Mouse (Mus musculus) heart, adult 2 months (tissue): Measurements from ENCODE around the gene Bid.

Source experiments
- CTCF ChIP-seq: fragments of 200-600 bp; IDR thresholded peaks from 2 replicates; pipeline ENCODE4 v1.8.1; 2022; ENCODE audit warnings: antibody characterized with exemption, mild to moderate bottlenecking, moderate library complexity
- EP300 ChIP-seq: fragments of 200-500 bp; IDR thresholded peaks from 2 replicates; pipeline ENCODE4 v1.6.1; 2011; ENCODE audit warnings: low read depth, low read length, control low read depth; ENCODE audit not compliant: insufficient read depth
- POLR2A ChIP-seq: fragments of 200-500 bp; IDR thresholded peaks from 2 replicates; pipeline ENCODE4 v1.6.1; 2011; ENCODE audit warnings: mild to moderate bottlenecking, low read depth, low read length, control low read depth; ENCODE audit not compliant: insufficient read depth

DNA sequence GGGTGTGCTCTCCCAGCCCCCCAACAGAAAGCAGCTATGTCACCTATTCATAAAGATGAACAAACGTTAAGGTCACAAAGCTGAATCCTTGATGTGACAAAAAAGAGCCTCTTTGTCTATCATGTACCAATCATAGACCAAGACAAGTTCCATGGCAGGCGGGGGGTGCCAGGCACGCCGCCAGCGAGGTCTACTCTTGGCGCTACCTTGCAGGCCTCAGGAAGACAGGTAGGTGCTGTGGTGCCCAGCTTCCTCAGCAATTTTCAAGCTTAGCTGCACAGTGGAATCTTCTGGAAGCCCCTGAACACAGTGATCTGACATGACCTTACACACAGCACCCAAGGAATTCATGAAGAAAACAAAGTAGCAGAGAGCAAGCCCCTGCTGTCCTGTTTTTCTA lies 10.1 kb downstream of the Bid start:
- TF ChIP-seq EP300 (no peak), CTCF (no peak), POLR2A (no peak)
